Mouse (Mus musculus): ENCODE data around the gene Tmbim1. TPM values are rescaled to one million over a fixed set of nuclear protein-coding genes. Genes with fewer than 3 reads are reported as not detected.
A peak's percentile ranks its signal among the peaks of the same experiment; 100 is the strongest.

The Tmbim1 gene
- total and polyA plus RNA-seq, 3 experiments = 26.6 to 35.1 (median 32.4) TPM

- dilution Hi-C loops (cut with MboI; ENCODE audit: extremely low pct_ligation_motif_present, extremely low pct_unique_long_range_greater_than_20kb, low sequenced_read_pairs) (no loop called here), in situ Hi-C loops (cut with MboI; ENCODE audit: low pct_ligation_motif_present, low pct_unique_long_range_greater_than_20kb, low sequenced_read_pairs) (no loop called here)
- H3K4me3 ChIP-seq (replicated peaks in 1 of 3; ENCODE audit: low read depth in 2 of 3, low read length in 2 of 3, poor library complexity in 1 of 3) = no peak overlapping the region
- H3K9me3 ChIP-seq (replicated peaks; ENCODE audit: low read length) = no peaks in the 10 kb centered on the region
- no peak overlapping the region for H3K4me2 ChIP-seq (ENCODE audit: insufficient read depth, low read depth, poor library complexity, severe bottlenecking)
- H3K4me1 ChIP-seq (ENCODE audit: control insufficient read depth in 1 of 2, insufficient read depth in 2 of 2) = peaks cover 0 to 6% of the 10 kb centered on the region in 2 experiments; a peak in 1 of 4 replicates
- peaks cover 38 to 68% of the 10 kb centered on the region in 2 experiments for H3K36me3 ChIP-seq (replicated peaks in 1 of 2; ENCODE audit: control insufficient read depth in 1 of 2, insufficient read depth in 1 of 2, low read length in 1 of 2)
- H3K27ac ChIP-seq (ENCODE audit: insufficient read depth, low read depth) = no peak overlapping the region
- TF ChIP-seq ELF1 (IDR thresholded peaks at IDR 0.05; ENCODE audit: low read depth, low read length) = no peak
- TF ChIP-seq NRF1 (IDR thresholded peaks at IDR 0.05; ENCODE audit: low read depth, low read length) = no peak
- no peak for TF ChIP-seq MYC (IDR thresholded peaks at IDR 0.05; ENCODE audit: low read depth, low read length)
- no peak for TF ChIP-seq ETS1 (conservative IDR thresholded peaks at IDR 0.05; ENCODE audit: low read depth, low read length)
- TF ChIP-seq RCOR1 (conservative IDR thresholded peaks at IDR 0.05; ENCODE audit: low read depth, low read length) = no peak
- no peak for TF ChIP-seq SIN3A (IDR thresholded peaks at IDR 0.05; ENCODE audit: low read length)
- TF ChIP-seq CTCF (conservative IDR thresholded peaks at IDR 0.05 in 1 of 2, IDR thresholded peaks at IDR 0.05 in 1 of 2; ENCODE audit: low read depth in 2 of 2, low read length in 2 of 2) = peak in 1 of 2 experiments; percentile 76; a peak in 2 of 4 replicates
- TF ChIP-seq TBP (conservative IDR thresholded peaks at IDR 0.05; ENCODE audit: low read depth, low read length) = no peak
- TF ChIP-seq RAD21 (IDR thresholded peaks at IDR 0.05; ENCODE audit: low read depth, low read length) = peak; percentile 55
- peak; percentile 31 for TF ChIP-seq SMC3 (IDR thresholded peaks at IDR 0.05; ENCODE audit: low read depth, low read length)
- no peak for TF ChIP-seq CHD2 (IDR thresholded peaks at IDR 0.05; ENCODE audit: low read length)
- no peak for TF ChIP-seq PAX5 (IDR thresholded peaks at IDR 0.05; ENCODE audit: low read length)
- no peak for TF ChIP-seq JUND (conservative IDR thresholded peaks at IDR 0.05; ENCODE audit: low read depth, low read length)
- no peak for TF ChIP-seq MEF2A (IDR thresholded peaks at IDR 0.05; ENCODE audit: borderline replicate concordance, low read depth, low read length)
- DNase-seq (ENCODE audit: extremely low read depth) = no peak
- H3K27me3 ChIP-seq (replicated peaks) = no peaks in the 10 kb centered on the region
- H3K9ac ChIP-seq (ENCODE audit: insufficient read depth, low read depth) = no peak overlapping the region
- H3K79me2 ChIP-seq (replicated peaks; ENCODE audit: control insufficient read depth, extremely low read depth, insufficient read depth, poor library complexity, severe bottlenecking) = no peaks in the 10 kb centered on the region
Measured at GRCm38 (mm10) chr1:74268750-74269149, 36.7 kb downstream of the Tmbim1 start.

- DNase-seq (ENCODE audit: extremely low read depth) = no peak
Measured at GRCm38 (mm10) chr1:74262510-74262909, 42.9 kb downstream of the Tmbim1 start.

More at GRCm38 (mm10) chr1:74262510-74262909, 42.9 kb downstream of the Tmbim1 start:
- H3K4me1 ChIP-seq (ENCODE audit: control insufficient read depth in 1 of 2, insufficient read depth in 2 of 2) = peaks cover 8 to 23% of the 10 kb centered on the region in 2 experiments
- H3K9me3 ChIP-seq (replicated peaks; ENCODE audit: low read length) = no peaks in the 10 kb centered on the region
- no peaks in the 10 kb centered on the region for H3K27me3 ChIP-seq (replicated peaks)
- H3K79me2 ChIP-seq (replicated peaks; ENCODE audit: control insufficient read depth, extremely low read depth, insufficient read depth, poor library complexity, severe bottlenecking) = peaks cover 22% of the 10 kb centered on the region
- TF ChIP-seq ETS1 (conservative IDR thresholded peaks at IDR 0.05; ENCODE audit: low read depth, low read length) = no peak
- no peak for TF ChIP-seq ZC3H11A (IDR thresholded peaks at IDR 0.05; ENCODE audit: low read depth, low read length)
- no peak for TF ChIP-seq CHD2 (IDR thresholded peaks at IDR 0.05; ENCODE audit: low read length)
- no peak for TF ChIP-seq MAZ (IDR thresholded peaks at IDR 0.05; ENCODE audit: low read depth, low read length)
- no peak for TF ChIP-seq RCOR1 (conservative IDR thresholded peaks at IDR 0.05; ENCODE audit: low read depth, low read length)
- no peak for TF ChIP-seq TBP (conservative IDR thresholded peaks at IDR 0.05; ENCODE audit: low read depth, low read length)
- no peak for TF ChIP-seq MEF2A (IDR thresholded peaks at IDR 0.05; ENCODE audit: borderline replicate concordance, low read depth, low read length)
- TF ChIP-seq HCFC1 (IDR thresholded peaks at IDR 0.05; ENCODE audit: low read depth, low read length) = no peak
- no peak overlapping the region for H3K4me3 ChIP-seq (replicated peaks in 1 of 3; ENCODE audit: low read depth in 2 of 3, low read length in 2 of 3, poor library complexity in 1 of 3)
- in situ Hi-C loops (cut with MboI; ENCODE audit: low pct_ligation_motif_present, low pct_unique_long_range_greater_than_20kb, low sequenced_read_pairs) = no loop called here
- H3K9ac ChIP-seq (ENCODE audit: insufficient read depth, low read depth) = no peak overlapping the region
- H3K36me3 ChIP-seq (replicated peaks in 1 of 2; ENCODE audit: control insufficient read depth in 1 of 2, insufficient read depth in 1 of 2, low read length in 1 of 2) = peaks cover 70 to 90% of the 10 kb centered on the region in 2 experiments
- dilution Hi-C loops (cut with MboI; ENCODE audit: extremely low pct_ligation_motif_present, extremely low pct_unique_long_range_greater_than_20kb, low sequenced_read_pairs) = no loop called here
- H3K27ac ChIP-seq (ENCODE audit: insufficient read depth, low read depth) = no peak overlapping the region; the same call in 1 of the 2 replicates
- H3K4me2 ChIP-seq (ENCODE audit: insufficient read depth, low read depth, poor library complexity, severe bottlenecking) = no peak overlapping the region
